Mouse (Mus musculus) layer of hippocampus, adult 8-10 months (tissue): ENCODE results near the gene Oma1. TPM values are rescaled to one million over a fixed set of nuclear protein-coding genes. Genes with fewer than 3 reads are reported as not detected.
A peak's percentile ranks its signal among the peaks of the same experiment; 100 is the strongest.

Source experiments
- DNase-seq, 2 experiments: peaks; one replicate each; pipeline ENCODE4 v3.0.0; 2022; ENCODE audit warnings: low spot score in 2 of 2
- total RNA-seq, 4 experiments: library from RNA; stranded (reverse); gene quantifications; 2 replicates each; pipeline ENCODE4 v1.2.4; 2022

The Oma1 gene
- total RNA-seq: 10 to 100 TPM in 2 of 4 experiments, 1 to 10 TPM in 2; 8.3 to 11.1 (median 10.0) TPM

GRCm38 (mm10) chr4:103313587-103314525 is at the start of gene Oma1:
Gene Oma1 (plus strand): TSS chr4:103313812.
- peak; percentile 94 to 96 for DNase-seq

GRCm38 (mm10) chr4:103263812-103264396 is 49.7 kb upstream of the Oma1 start:
- no peak for DNase-seq

GRCm38 (mm10) chr4:103265166-103265565 is 48.4 kb upstream of the Oma1 start:
- no peak for DNase-seq

- no peak for DNase-seq
Measured at GRCm38 (mm10) chr4:103269336-103269735, 44.3 kb upstream of the Oma1 start.

GRCm38 (mm10) chr4:103273021-103273420 is 40.6 kb upstream of the Oma1 start:
- no peak for DNase-seq

- peak in 1 of 2 experiments; percentile 15 for DNase-seq
Measured at GRCm38 (mm10) chr4:103288342-103288741, 25.3 kb upstream of the Oma1 start.

GRCm38 (mm10) chr4:103290763-103291162 is 22.8 kb upstream of the Oma1 start, which contains the start of gene 4921539E11Rik:
Gene 4921539E11Rik (minus strand): TSS chr4:103290863.
- no peak for DNase-seq

- peak in 1 of 2 experiments; percentile 28 for DNase-seq
Measured at GRCm38 (mm10) chr4:103299342-103299741, 14.3 kb upstream of the Oma1 start.

GRCm38 (mm10) chr4:103303851-103304250 is 9.8 kb upstream of the Oma1 start:
- DNase-seq: no peak

GRCm38 (mm10) chr4:103314526-103314910 is 906 bp downstream of the Oma1 start:
- no peak for DNase-seq

- DNase-seq: no peak
Measured at GRCm38 (mm10) chr4:103315861-103316260, 2.2 kb downstream of the Oma1 start.

- no peak for DNase-seq
Measured at GRCm38 (mm10) chr4:103321461-103321860, 7.8 kb downstream of the Oma1 start.

- DNase-seq: no peak
Measured at GRCm38 (mm10) chr4:103324688-103325451, 11.3 kb downstream of the Oma1 start.

GRCm38 (mm10) chr4:103326994-103327393 is 13.4 kb downstream of the Oma1 start:
- no peak for DNase-seq

- no peak for DNase-seq
Measured at GRCm38 (mm10) chr4:103329348-103329747, 15.7 kb downstream of the Oma1 start.

- no peak for DNase-seq
Measured at GRCm38 (mm10) chr4:103335134-103335533, 21.5 kb downstream of the Oma1 start.

- no peak for DNase-seq
Measured at GRCm38 (mm10) chr4:103340726-103341125, 27.1 kb downstream of the Oma1 start.

- DNase-seq: no peak
Measured at GRCm38 (mm10) chr4:103341620-103342019, 28.0 kb downstream of the Oma1 start.

GRCm38 (mm10) chr4:103346058-103346457 is 32.4 kb downstream of the Oma1 start:
- DNase-seq: no peak

GRCm38 (mm10) chr4:103346849-103347248 is 33.2 kb downstream of the Oma1 start:
- DNase-seq: no peak

- no peak for DNase-seq
Measured at GRCm38 (mm10) chr4:103349219-103349618, 35.6 kb downstream of the Oma1 start.

GRCm38 (mm10) chr4:103352926-103353325 is 39.3 kb downstream of the Oma1 start:
- no peak for DNase-seq
